Mouse (Mus musculus): ENCODE results near the gene Gps2. TPM values are rescaled to one million over a fixed set of nuclear protein-coding genes. Genes with fewer than 3 reads are reported as not detected.
"Not testable (repeated sequence)": the region's sequence is repeated elsewhere in the genome, so short reads cannot be mapped to it uniquely, and the experiment has no call there.

The Gps2 gene
- polyA plus RNA-seq, 1 experiment from 2014 or later, result 125 TPM

GRCm38 (mm10) chr11:69910781-69911560 is 2.7 kb upstream of the Gps2 start:
- no peak overlapping the region for H3K9ac ChIP-seq
- H3K4me1 ChIP-seq, result peaks cover 26% of the 10 kb centered on the region
- H3K9me3 ChIP-seq (replicated peaks), result no peaks in the 10 kb centered on the region
- WGBS (ENCODE audit: insufficient replicate concordance), result 89% methylated on average over 17 of the region's 17 CpGs
- ATAC-seq, result no peak
- no peaks in the 10 kb centered on the region for H3K27me3 ChIP-seq (replicated peaks)
- no peak overlapping the region for H3K4me2 ChIP-seq
- H3K36me3 ChIP-seq, result peaks cover 91% of the 10 kb centered on the region
- H3K4me3 ChIP-seq, result no peak overlapping the region
- H3K27ac ChIP-seq, result no peak overlapping the region

GRCm38 (mm10) chr11:69911701-69912100 is 2.0 kb upstream of the Gps2 start:
- Histone ChIP-seq H3K36me3 (peaks cover 91% of the 10 kb centered on the region), H3K9ac (no peak overlapping the region), H3K4me1 (peaks cover 34% of the 10 kb centered on the region), H3K4me2 (no peak overlapping the region), H3K9me3 (replicated peaks) (no peaks in the 10 kb centered on the region), H3K27me3 (replicated peaks) (no peaks in the 10 kb centered on the region), H3K4me3 (no peak overlapping the region), H3K27ac (no peak overlapping the region)
- no peak for ATAC-seq
- whole genome bisulfite sequencing (ENCODE audit: insufficient replicate concordance), result 86% methylated on average over 6 of the region's 6 CpGs

DNA sequence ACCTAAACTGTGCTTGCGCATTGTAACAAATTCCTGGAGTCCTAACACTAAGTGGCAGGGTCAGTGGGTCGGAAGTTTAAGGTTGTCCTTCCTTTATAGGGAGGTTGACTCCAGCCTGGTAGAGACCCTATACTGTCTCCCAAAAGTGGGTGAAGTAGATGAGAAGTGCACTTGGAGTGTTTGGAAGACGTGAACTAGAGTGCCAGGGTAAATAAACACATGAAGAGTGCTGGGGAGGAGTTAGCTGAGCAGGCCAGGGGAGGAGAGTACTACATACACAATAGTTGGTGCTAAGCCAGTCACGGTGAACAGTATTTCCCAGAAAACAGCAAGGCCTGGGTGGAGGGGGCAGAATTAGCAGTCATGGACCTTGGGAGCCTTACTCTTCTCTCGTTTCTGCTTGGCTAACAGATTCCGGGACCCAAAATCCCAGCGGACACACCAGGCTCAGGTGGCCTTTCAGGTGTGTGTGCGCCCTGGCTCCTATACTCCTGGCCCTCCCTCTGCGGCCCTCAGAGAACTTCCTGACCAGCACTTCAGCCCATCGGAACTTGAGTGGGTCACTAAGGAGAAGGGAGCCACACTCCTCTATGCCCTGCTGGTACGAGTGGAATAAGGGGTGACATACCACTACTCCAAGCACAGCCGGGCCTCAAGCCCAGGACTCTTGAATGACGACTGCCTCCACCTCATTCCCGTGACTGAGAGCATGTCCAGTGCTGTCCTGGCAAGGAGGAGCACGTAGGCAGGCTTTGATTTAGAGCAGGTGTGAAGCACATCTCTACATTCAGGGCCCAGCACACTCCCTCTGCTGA is 765 bp upstream of the Gps2 start:
- Histone ChIP-seq H3K9ac (peak overlapping the region; percentile 100), H3K4me1 (peaks cover 46% of the 10 kb centered on the region), H3K27ac (peak overlapping the region; percentile 99), H3K4me3 (peak overlapping the region; percentile 86), H3K4me2 (peak overlapping the region; percentile 92), H3K27me3 (replicated peaks) (no peaks in the 10 kb centered on the region), H3K36me3 (peaks cover 91% of the 10 kb centered on the region), H3K9me3 (replicated peaks) (no peaks in the 10 kb centered on the region)
- no peak for ATAC-seq
- 76% methylated on average over 15 of the region's 15 CpGs for WGBS (ENCODE audit: insufficient replicate concordance)

- peak; percentile 19; the same call in 1 of the 2 replicates for ATAC-seq
- Histone ChIP-seq H3K4me2 (peak overlapping the region; percentile 92), H3K4me3 (peak overlapping the region; percentile 86), H3K36me3 (peaks cover 91% of the 10 kb centered on the region), H3K9me3 (replicated peaks) (no peaks in the 10 kb centered on the region), H3K9ac (peak overlapping the region; percentile 100), H3K4me1 (peaks cover 60% of the 10 kb centered on the region), H3K27ac (peak overlapping the region; percentile 99), H3K27me3 (replicated peaks) (no peaks in the 10 kb centered on the region)
- WGBS (ENCODE audit: insufficient replicate concordance), result under 1% methylated on average over 17 of the region's 17 CpGs
Measured at GRCm38 (mm10) chr11:69914372-69914764, 680 bp downstream of the Gps2 start.

DNA sequence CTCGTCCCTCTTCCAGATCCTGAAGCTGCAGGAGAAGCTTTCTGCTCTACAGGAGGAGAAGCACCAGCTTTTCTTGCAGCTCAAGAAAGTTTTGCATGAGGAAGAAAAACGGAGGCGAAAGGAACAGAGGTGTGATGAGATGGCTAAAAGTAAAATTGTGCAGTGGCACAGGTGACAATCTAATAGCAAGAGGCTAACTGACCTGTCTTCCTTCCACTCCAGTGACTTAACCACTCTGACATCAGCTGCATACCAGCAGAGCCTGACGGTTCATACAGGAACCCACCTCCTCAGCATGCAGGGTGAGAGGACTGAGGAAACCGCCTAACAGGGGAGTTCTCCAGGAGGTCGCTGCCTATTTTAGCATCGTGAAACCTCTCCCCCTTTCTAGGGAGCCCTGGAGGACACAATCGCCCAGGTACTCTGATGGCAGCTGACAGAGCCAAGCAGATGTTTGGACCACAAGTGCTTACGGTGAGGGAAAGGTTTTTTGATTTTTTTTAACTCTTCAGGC is 1.3 kb downstream of the Gps2 start:
- no peak for ATAC-seq
- H3K4me3 ChIP-seq, result peak overlapping the region; percentile 86
- H3K27me3 ChIP-seq (replicated peaks), result no peaks in the 10 kb centered on the region
- H3K27ac ChIP-seq, result peak overlapping the region; percentile 99
- peak overlapping the region; percentile 92 for H3K4me2 ChIP-seq
- H3K9ac ChIP-seq, result peak overlapping the region; percentile 100
- WGBS (ENCODE audit: insufficient replicate concordance), result 22% methylated on average over 9 of the region's 9 CpGs
- peaks cover 62% of the 10 kb centered on the region for H3K4me1 ChIP-seq
- no peaks in the 10 kb centered on the region for H3K9me3 ChIP-seq (replicated peaks)
- H3K36me3 ChIP-seq, result peaks cover 88% of the 10 kb centered on the region

DNA sequence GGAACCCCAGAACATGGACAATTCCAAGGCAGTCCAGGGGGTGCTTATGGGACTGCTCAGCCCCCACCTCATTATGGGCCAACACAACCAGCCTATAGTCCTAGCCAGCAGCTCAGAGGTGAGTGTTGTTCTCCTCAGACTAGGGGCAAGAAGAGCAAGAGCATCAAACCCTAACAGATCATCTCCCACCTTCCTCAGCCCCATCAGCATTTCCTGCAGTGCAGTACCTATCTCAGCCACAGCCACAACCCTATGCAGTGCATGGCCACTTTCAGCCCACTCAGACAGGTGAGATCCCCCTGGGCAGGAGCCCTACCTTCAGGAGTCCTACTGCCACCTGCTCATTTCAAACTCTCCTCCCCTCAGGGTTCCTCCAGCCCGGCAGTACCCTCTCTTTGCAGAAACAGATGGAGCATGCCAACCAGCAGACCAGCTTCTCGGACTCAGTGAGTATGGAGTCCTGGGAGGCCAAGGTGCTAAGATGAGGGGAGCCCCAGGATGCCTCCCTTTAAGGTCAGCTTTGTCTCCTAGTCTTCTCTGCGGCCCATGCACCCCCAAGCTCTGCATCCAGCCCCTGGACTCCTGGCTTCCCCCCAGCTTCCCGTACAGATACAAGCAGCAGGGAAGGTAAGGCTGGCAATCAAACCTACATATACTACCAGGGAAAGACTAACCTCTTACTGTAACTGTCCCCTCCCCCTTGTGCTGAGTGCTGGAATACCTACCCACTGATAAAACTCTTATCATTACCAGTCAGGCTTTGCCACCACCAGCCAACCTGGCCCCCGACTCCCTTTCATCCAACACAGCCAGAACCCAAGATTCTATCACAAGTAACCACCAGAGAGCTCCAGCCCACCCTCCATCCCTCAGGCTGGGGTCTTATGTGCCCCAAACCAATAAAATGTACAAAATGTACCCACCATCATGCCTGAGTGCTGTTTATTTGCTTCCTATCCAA is 2.3 kb downstream of the Gps2 start:
- H3K4me2 ChIP-seq, result peak overlapping the region; percentile 92
- peaks cover 81% of the 10 kb centered on the region for H3K36me3 ChIP-seq
- no peaks in the 10 kb centered on the region for H3K27me3 ChIP-seq (replicated peaks)
- peak overlapping the region; percentile 86 for H3K4me3 ChIP-seq
- 27% methylated on average over 5 of the region's 5 CpGs for WGBS (ENCODE audit: insufficient replicate concordance)
- peak overlapping the region; percentile 100 for H3K9ac ChIP-seq
- H3K4me1 ChIP-seq, result peaks cover 62% of the 10 kb centered on the region
- H3K27ac ChIP-seq, result peak overlapping the region; percentile 99
- no peaks in the 10 kb centered on the region for H3K9me3 ChIP-seq (replicated peaks)
- ATAC-seq, result peak; percentile 72

GRCm38 (mm10) chr11:69916652-69917378 is 3.1 kb downstream of the Gps2 start:
- Histone ChIP-seq H3K27ac (peak overlapping the region; percentile 99), H3K4me2 (peak overlapping the region; percentile 92), H3K4me1 (peaks cover 62% of the 10 kb centered on the region), H3K4me3 (peak overlapping the region; percentile 86), H3K36me3 (peaks cover 72% of the 10 kb centered on the region), H3K9ac (peak overlapping the region; percentile 100)
- WGBS (ENCODE audit: insufficient replicate concordance), result 35% methylated on average over 7 of the region's 7 CpGs
- not testable (repeated sequence) for H3K9me3 ChIP-seq (replicated peaks); ATAC-seq; H3K27me3 ChIP-seq (replicated peaks)

- Histone ChIP-seq H3K4me3 (peak overlapping the region; percentile 86), H3K4me2 (peak overlapping the region; percentile 92), H3K27ac (peak overlapping the region; percentile 99), H3K9ac (peak overlapping the region; percentile 100), H3K4me1 (peaks cover 67% of the 10 kb centered on the region), H3K27me3 (replicated peaks) (no peaks in the 10 kb centered on the region), H3K36me3 (peaks cover 66% of the 10 kb centered on the region), H3K9me3 (replicated peaks) (no peaks in the 10 kb centered on the region)
- 66% methylated on average over 8 of the region's 8 CpGs for WGBS (ENCODE audit: insufficient replicate concordance)
- ATAC-seq, result no peak
Measured at GRCm38 (mm10) chr11:69917379-69917948, 3.8 kb downstream of the Gps2 start.

DNA sequence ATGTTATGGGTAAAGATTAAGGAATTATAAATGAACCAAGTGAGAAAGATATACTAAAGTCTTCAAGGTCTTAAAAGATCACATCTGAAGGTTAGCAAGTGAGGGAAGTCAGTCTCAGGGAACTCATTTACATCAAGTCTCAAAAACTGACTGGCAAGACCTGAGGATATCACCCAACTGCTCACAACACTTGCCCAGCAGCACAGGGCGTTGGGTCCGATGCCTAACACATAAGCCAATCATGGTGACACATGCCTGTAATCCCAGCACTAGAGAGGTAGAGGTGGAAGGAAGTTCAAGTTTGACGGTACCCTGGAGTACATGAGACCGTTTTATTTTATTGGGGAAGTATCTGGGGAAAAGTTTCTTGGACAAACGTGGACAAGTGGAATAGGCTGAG is 4.4 kb downstream of the Gps2 start:
- H3K9ac ChIP-seq, result peak overlapping the region; percentile 100
- H3K9me3 ChIP-seq (replicated peaks), result no peaks in the 10 kb centered on the region
- H3K4me3 ChIP-seq, result peak overlapping the region; percentile 86
- peaks cover 67% of the 10 kb centered on the region for H3K4me1 ChIP-seq
- H3K27ac ChIP-seq, result peak overlapping the region; percentile 99
- H3K36me3 ChIP-seq, result peaks cover 59% of the 10 kb centered on the region
- 68% methylated on average over 5 of the region's 5 CpGs for WGBS (ENCODE audit: insufficient replicate concordance)
- H3K4me2 ChIP-seq, result peak overlapping the region; percentile 92
- H3K27me3 ChIP-seq (replicated peaks), result no peaks in the 10 kb centered on the region
- no peak for ATAC-seq

DNA sequence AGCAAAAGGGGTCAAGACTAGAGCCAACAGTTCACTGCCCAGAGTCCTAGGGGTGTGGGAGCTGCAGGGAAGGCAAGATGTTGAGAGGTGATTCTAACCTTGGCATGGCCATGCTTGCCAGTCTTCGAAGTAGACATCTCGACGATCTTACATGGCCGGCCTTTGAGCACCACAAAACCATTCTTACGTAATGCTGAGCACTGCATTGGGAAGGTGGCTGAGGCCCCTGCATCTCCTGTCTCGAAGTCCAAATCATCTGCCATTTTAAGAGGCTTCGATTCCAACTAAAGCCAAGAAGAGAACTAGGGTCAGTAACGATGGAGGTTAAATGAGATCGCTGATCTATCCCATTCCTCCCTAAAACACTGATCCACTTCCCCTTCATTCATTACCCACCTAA is 5.4 kb downstream of the Gps2 start:
- no peak for ATAC-seq
- Histone ChIP-seq H3K9ac (peak overlapping the region; percentile 100), H3K27ac (peak overlapping the region; percentile 99), H3K4me3 (peak overlapping the region; percentile 86), H3K4me1 (peaks cover 71% of the 10 kb centered on the region), H3K36me3 (peaks cover 56% of the 10 kb centered on the region), H3K4me2 (peak overlapping the region; percentile 92), H3K9me3 (replicated peaks) (no peaks in the 10 kb centered on the region), H3K27me3 (replicated peaks) (no peaks in the 10 kb centered on the region)
- 51% methylated on average over 9 of the region's 9 CpGs for WGBS (ENCODE audit: insufficient replicate concordance)

Data from liver, embryonic 12.5 days (tissue).